Mouse (Mus musculus): ENCODE results near the gene A030003K21Rik. TPM values are rescaled to one million over a fixed set of nuclear protein-coding genes. Genes with fewer than 3 reads are reported as not detected.

A030003K21Rik gene
- polyA plus RNA-seq, 1 experiment from 2014 or later: not detected

DNA sequence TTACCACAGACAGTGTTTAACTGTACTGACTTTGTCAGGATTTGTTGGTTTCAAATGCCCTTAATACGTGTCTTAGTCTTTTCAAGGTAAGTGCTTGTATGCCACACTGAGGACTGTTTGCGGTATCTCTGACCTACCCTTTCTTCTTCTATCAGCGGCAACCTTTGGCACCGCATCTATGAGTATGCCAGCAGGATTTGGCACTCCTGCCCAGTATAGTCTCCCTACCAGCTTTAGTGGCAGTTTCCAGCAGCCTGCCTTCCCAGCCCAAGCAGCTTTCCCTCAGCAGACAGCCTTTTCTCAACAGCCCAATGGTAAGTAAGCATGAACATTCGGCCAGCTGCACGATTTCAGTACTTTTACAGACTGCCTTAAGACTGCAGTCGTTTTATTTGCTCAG, 49.9 kb downstream of the A030003K21Rik start:
- H3K9me3 ChIP-seq (ENCODE audit: control insufficient read depth, low read length): no peaks in the 10 kb centered on the region
- DNase-seq (ENCODE audit: low spot score): no peak
- no peak overlapping the region for H3K4me2 ChIP-seq (ENCODE audit: low read length)
- 94% methylated on average over 7 of the region's 7 CpGs for WGBS
- H3K9ac ChIP-seq (ENCODE audit: low read length): no peak overlapping the region
- H3K27ac ChIP-seq (ENCODE audit: low read depth): no peak overlapping the region
- H3K4me1 ChIP-seq (replicated peaks; ENCODE audit: control insufficient read depth, insufficient read depth, low read length): no peaks in the 10 kb centered on the region
- H3K27me3 ChIP-seq (replicated peaks; ENCODE audit: control insufficient read depth, insufficient read depth, low read length): no peaks in the 10 kb centered on the region
- no peak overlapping the region for H3K4me3 ChIP-seq (ENCODE audit: low read depth, low read length)
- ATAC-seq (replicated peaks; ENCODE audit: low FRiP score, low TSS enrichment, low read depth): no peak
- peaks cover 86% of the 10 kb centered on the region for H3K36me3 ChIP-seq (ENCODE audit: control insufficient read depth, insufficient read depth, low read length)

Other genes starting within 250 kb of the A030003K21Rik start
- gene Mff, start 218.5 kb downstream of the A030003K21Rik start, polyA plus RNA-seq (2014; fragmentation: Nextera tagmentation; extraction: Ambion mirVana): 199 and 220 TPM in 2 replicates
- 86.0 and 95.7 TPM in 2 replicates for gene Tm4sf20, start 174.9 kb downstream of the A030003K21Rik start, polyA plus RNA-seq (2014; fragmentation: Nextera tagmentation; extraction: Ambion mirVana)
- not detected in 2 replicates for gene Gm47791, start 172.1 kb downstream of the A030003K21Rik start, polyA plus RNA-seq (2014; fragmentation: Nextera tagmentation; extraction: Ambion mirVana)
- gene Agfg1, start 103.9 kb downstream of the A030003K21Rik start, polyA plus RNA-seq (2014; fragmentation: Nextera tagmentation; extraction: Ambion mirVana): 46.9 and 47.1 TPM in 2 replicates
- 0.23 TPM in 1 of 2 replicates, not detected in the other for gene A030005L19Rik, start 30.1 kb downstream of the A030003K21Rik start, polyA plus RNA-seq (2014; fragmentation: Nextera tagmentation; extraction: Ambion mirVana)
- gene A030014E15Rik, start 18.5 kb downstream of the A030003K21Rik start, polyA plus RNA-seq (2014; fragmentation: Nextera tagmentation; extraction: Ambion mirVana): not detected in 2 replicates
- not detected in 2 replicates for gene Gm6217, start 12.0 kb downstream of the A030003K21Rik start, polyA plus RNA-seq (2014; fragmentation: Nextera tagmentation; extraction: Ambion mirVana)
- gene Gm7544, start 12.6 kb upstream of the A030003K21Rik start, polyA plus RNA-seq (2014; fragmentation: Nextera tagmentation; extraction: Ambion mirVana): not detected in 2 replicates
- gene Gm47955, start 16.9 kb upstream of the A030003K21Rik start, polyA plus RNA-seq (2014; fragmentation: Nextera tagmentation; extraction: Ambion mirVana): not detected in 2 replicates
- not detected in 2 replicates for gene Gm47959, start 57.2 kb upstream of the A030003K21Rik start, polyA plus RNA-seq (2014; fragmentation: Nextera tagmentation; extraction: Ambion mirVana)
- gene Slc19a3, start 95.1 kb upstream of the A030003K21Rik start, polyA plus RNA-seq (2014; fragmentation: Nextera tagmentation; extraction: Ambion mirVana): 0.34 and 0.49 TPM in 2 replicates
- not detected in 2 replicates for gene Krtap28-10, start 99.1 kb upstream of the A030003K21Rik start, polyA plus RNA-seq (2014; fragmentation: Nextera tagmentation; extraction: Ambion mirVana)
- gene Gm47969, start 101.5 kb upstream of the A030003K21Rik start, polyA plus RNA-seq (2014; fragmentation: Nextera tagmentation; extraction: Ambion mirVana): not detected in 2 replicates
- not detected in 2 replicates for gene A030005K14Rik, start 116.0 kb upstream of the A030003K21Rik start, polyA plus RNA-seq (2014; fragmentation: Nextera tagmentation; extraction: Ambion mirVana)
- gene Krtap28-13, start 117.5 kb upstream of the A030003K21Rik start, polyA plus RNA-seq (2014; fragmentation: Nextera tagmentation; extraction: Ambion mirVana): not detected in 2 replicates
- 3.4 and 3.7 TPM in 2 replicates for gene Ccl20, start 173.4 kb upstream of the A030003K21Rik start, polyA plus RNA-seq (2014; fragmentation: Nextera tagmentation; extraction: Ambion mirVana)
- 0.22 TPM in 1 of 2 replicates, not detected in the other for gene Daw1, start 216.4 kb upstream of the A030003K21Rik start, polyA plus RNA-seq (2014; fragmentation: Nextera tagmentation; extraction: Ambion mirVana)